Mouse (Mus musculus): Measurements from ENCODE around the gene Hist1h4d.
"Not testable (repeated sequence)": the region's sequence is repeated elsewhere in the genome, so short reads cannot be mapped to it uniquely, and the experiment has no call there.

DNA sequence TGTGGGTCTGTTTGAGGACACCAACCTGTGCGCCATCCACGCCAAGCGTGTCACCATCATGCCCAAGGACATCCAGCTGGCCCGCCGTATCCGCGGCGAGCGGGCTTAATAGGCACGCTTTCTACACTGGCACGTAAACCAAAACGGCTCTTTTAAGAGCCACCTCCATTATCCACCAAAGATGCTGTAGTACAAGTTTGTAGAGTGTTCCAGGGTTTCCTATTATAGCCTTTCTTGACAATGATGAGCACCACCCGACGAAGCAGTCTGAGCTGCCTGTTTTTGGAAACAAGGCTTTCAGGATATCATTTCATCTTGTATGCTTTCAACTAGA lies 36.6 kb upstream of the Hist1h4d start:
- TF ChIP-seq POLR2A (IDR thresholded peaks at IDR 0.05; ENCODE audit: insufficient read depth, low read depth, low read length); CTCF (IDR thresholded peaks at IDR 0.05): not testable (repeated sequence)

Measured in heart, adult 2 months (tissue).